Mouse (Mus musculus) heart, postnatal 0 days (tissue): ENCODE measurements around the gene Iqce.

ENCODE experiments used
- CTCF ChIP-seq: IDR thresholded peaks from 2 replicates; pipeline ENCODE4 v1.5.1; 2016; ENCODE audit warnings: antibody characterized with exemption, control low read depth, low read depth
- EP300 ChIP-seq: IDR thresholded peaks from 2 replicates; pipeline ENCODE4 v1.6.1; 2016; ENCODE audit warnings: antibody characterized with exemption, low read depth

GRCm38 (mm10) chr5:140739813-140740212 lies 37.6 kb upstream of the Iqce start:
- TF ChIP-seq EP300 (no peak), CTCF (no peak)
